ENCODE assay signal across 41 mouse cellular contexts in the genomic region with DNA sequence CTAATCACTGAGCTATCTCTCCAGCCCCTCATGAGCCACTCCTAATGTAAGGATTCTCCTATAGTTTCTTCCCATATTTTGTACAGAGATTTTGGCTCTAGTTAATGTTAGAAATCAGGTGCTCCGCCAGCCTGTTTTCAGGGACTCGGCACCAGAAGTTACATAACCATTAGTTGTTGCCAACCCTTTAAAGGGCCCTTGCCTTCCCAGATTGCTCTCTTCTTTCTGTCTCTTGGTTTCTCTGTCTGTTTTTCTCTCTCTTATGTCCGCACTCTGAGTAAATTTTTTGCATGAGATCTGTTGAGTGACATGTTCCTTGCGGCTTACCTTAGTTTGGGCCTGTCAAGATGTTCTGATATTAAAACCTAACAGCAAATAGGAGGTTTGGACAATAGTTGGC. TPM values are rescaled to one million over a fixed set of nuclear protein-coding genes. Genes with fewer than 3 reads are reported as not detected.
"Had no signal": no experiment of that assay in that cellular context is flagged by ENCODE, and none has a peak within 500 bp of the region (broad histone marks: within the 10 kb centered on the region; RNA-seq: fewer than 3 reads in every experiment).

No protein-coding gene starts in this region.

- DNase-seq: gastrocnemius, adult 2 months; gastrocnemius, postnatal 10 days; gastrocnemius, postnatal 25 days; heart, adult 2 months; heart, postnatal 4 days; kidney, adult 18-20 months; kidney, postnatal 10 days; kidney, postnatal 36 days; layer of hippocampus, adult 9-11 months; layer of hippocampus, postnatal 36 days; left cerebral cortex, postnatal 4 days; lung, adult 18-20 months had no signal

- H3K9me3 ChIP-seq: heart, embryonic 13.5 days; heart, embryonic 15.5 days; hindbrain, embryonic 10.5 days; hindbrain, embryonic 12.5 days; intestine, embryonic 15.5 days; limb, embryonic 13.5 days; limb, embryonic 15.5 days; liver, embryonic 12.5 days had no signal

- H3K27ac ChIP-seq: gastrocnemius, adult 2 months; heart, adult 2 months; heart, embryonic 13.5 days; heart, embryonic 15.5 days; hindbrain, embryonic 10.5 days; hindbrain, embryonic 12.5 days; hindbrain, embryonic 14.5 days; intestine, embryonic 15.5 days; limb, embryonic 13.5 days; limb, embryonic 15.5 days; liver, embryonic 12.5 days; liver, embryonic 14.5 days had no signal

- H3K4me3 ChIP-seq: gastrocnemius, adult 2 months; heart, adult 2 months; heart, embryonic 13.5 days; heart, embryonic 15.5 days; hindbrain, embryonic 10.5 days; hindbrain, embryonic 12.5 days; intestine, embryonic 15.5 days; limb, embryonic 13.5 days; limb, embryonic 15.5 days; liver, embryonic 12.5 days had no signal

- H3K27me3 ChIP-seq: heart, embryonic 13.5 days; heart, embryonic 15.5 days; hindbrain, embryonic 12.5 days; intestine, embryonic 15.5 days; limb, embryonic 13.5 days; limb, embryonic 15.5 days; liver, embryonic 12.5 days had no signal

- H3K9ac ChIP-seq: heart, embryonic 13.5 days; heart, embryonic 15.5 days; hindbrain, embryonic 12.5 days; hindbrain, embryonic 14.5 days; intestine, embryonic 15.5 days; limb, embryonic 13.5 days; limb, embryonic 15.5 days; liver, embryonic 12.5 days; liver, embryonic 14.5 days had no signal

- H3K4me1 ChIP-seq: heart, embryonic 13.5 days; heart, embryonic 15.5 days; hindbrain, embryonic 10.5 days; hindbrain, embryonic 12.5 days; intestine, embryonic 15.5 days; limb, embryonic 13.5 days; limb, embryonic 15.5 days had no signal

- ATAC-seq: hindbrain, embryonic 16.5 days; inflammation-experienced regulatory T-cells, adult 6 months; intestine, embryonic 15.5 days; liver, embryonic 12.5 days had no signal

- H3K4me2 ChIP-seq: heart, embryonic 11.5 days; heart, embryonic 13.5 days; heart, embryonic 15.5 days; hindbrain, embryonic 12.5 days; hindbrain, embryonic 14.5 days; intestine, embryonic 15.5 days; limb, embryonic 13.5 days; limb, embryonic 15.5 days; liver, embryonic 12.5 days had no signal

RNA-seq across cellular contexts. Expression of a gene that starts 12.5 kb away (rescaled TPM):
- total RNA-seq: granulocyte monocyte progenitor cell, adult 5-6 weeks had no signal
- polyA plus RNA-seq: liver, embryonic 12.5 days had no signal

RNA-seq across cellular contexts. Expression of a gene that starts 51.9 kb away (rescaled TPM):
- total RNA-seq: gastrocnemius, adult 2 months; gastrocnemius, postnatal 10 days; gastrocnemius, postnatal 25 days; gastrocnemius, postnatal 4 days; granulocyte monocyte progenitor cell, adult 5-6 weeks; heart, adult 2 months; heart, postnatal 25 days; heart, postnatal 4 days; layer of hippocampus, adult 18-20 months; layer of hippocampus, adult 8-10 months; layer of hippocampus, postnatal 14 days; layer of hippocampus, postnatal 36 days; left cerebral cortex, adult 18-20 months; left cerebral cortex, adult 8-10 months; left cerebral cortex, postnatal 10 days; left cerebral cortex, postnatal 25 days; left cerebral cortex, postnatal 4 days had no signal
- polyA plus RNA-seq: heart, adult 2 months; heart, embryonic 11.5 days; heart, embryonic 13.5 days; heart, embryonic 15.5 days; heart, postnatal 0 days; hindbrain, embryonic 10.5 days; hindbrain, embryonic 12.5 days; hindbrain, embryonic 14.5 days; hindbrain, embryonic 16.5 days; inflammation-experienced regulatory T-cells, adult 6 months; intestine, embryonic 15.5 days; kidney, embryonic 14.5 days; kidney, embryonic 16.5 days; large intestine, adult 2 months; limb, embryonic 11.5 days; limb, embryonic 13.5 days; limb, embryonic 15.5 days; liver, embryonic 12.5 days; liver, embryonic 14.5 days; liver, embryonic 16.5 days had no signal

RNA-seq across cellular contexts. Expression of a gene that starts 52.0 kb away (rescaled TPM):
- total RNA-seq: gastrocnemius, postnatal 25 days; granulocyte monocyte progenitor cell, adult 5-6 weeks had no signal
- polyA plus RNA-seq: inflammation-experienced regulatory T-cells, adult 6 months had no signal
